Mouse (Mus musculus): ENCODE measurements around the gene Adamts2.

DNA sequence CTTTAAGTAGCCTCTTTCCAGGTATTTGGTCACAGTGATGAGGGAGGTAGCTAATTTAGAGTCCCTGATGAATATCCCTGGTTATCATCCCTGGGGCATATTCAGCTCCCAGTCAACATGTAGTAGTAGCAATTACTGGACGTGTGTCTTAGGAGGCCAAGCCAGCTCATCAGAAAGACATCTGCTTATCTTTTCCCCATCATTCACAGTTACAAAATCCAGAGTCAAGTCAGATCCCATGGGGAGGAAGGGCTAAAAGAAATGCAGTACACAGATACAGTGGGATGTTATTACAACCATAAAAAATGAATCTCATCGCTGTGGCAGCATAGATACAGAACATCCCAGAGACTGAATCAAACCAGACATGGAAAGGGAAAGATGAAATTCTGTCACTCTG, 102.6 kb downstream of the Adamts2 start:
- TF ChIP-seq CTCF (conservative IDR thresholded peaks at IDR 0.05 in 1 of 2, IDR thresholded peaks at IDR 0.05 in 1 of 2; ENCODE audit: low read depth in 2 of 2, low read length in 2 of 2) (no peak), JUND (conservative IDR thresholded peaks at IDR 0.05; ENCODE audit: low read depth, low read length) (no peak), USF1 (IDR thresholded peaks at IDR 0.05; ENCODE audit: low read depth, low read length) (no peak), POLR2A (IDR thresholded peaks at IDR 0.05; ENCODE audit: low read depth, low read length) (no peak), EP300 (IDR thresholded peaks at IDR 0.05; ENCODE audit: low read length) (no peak), ELF1 (IDR thresholded peaks at IDR 0.05; ENCODE audit: low read depth, low read length) (no peak), MYC (IDR thresholded peaks at IDR 0.05; ENCODE audit: low read depth, low read length) (no peak), ETS1 (conservative IDR thresholded peaks at IDR 0.05; ENCODE audit: low read depth, low read length) (no peak), MAX (IDR thresholded peaks at IDR 0.05; ENCODE audit: low read length) (no peak), CHD2 (IDR thresholded peaks at IDR 0.05; ENCODE audit: low read length) (no peak), HCFC1 (IDR thresholded peaks at IDR 0.05; ENCODE audit: low read depth, low read length) (no peak), NRF1 (IDR thresholded peaks at IDR 0.05; ENCODE audit: low read depth, low read length) (no peak), SIN3A (IDR thresholded peaks at IDR 0.05; ENCODE audit: low read length) (no peak)

All from CH12.LX (cell line).